Mouse (Mus musculus): ENCODE results near the gene Rhou. TPM values are rescaled to one million over a fixed set of nuclear protein-coding genes. Genes with fewer than 3 reads are reported as not detected.

Gene Rhou
- polyA plus RNA-seq, 1 experiment from 2014 or later, result 4.3 TPM

DNA sequence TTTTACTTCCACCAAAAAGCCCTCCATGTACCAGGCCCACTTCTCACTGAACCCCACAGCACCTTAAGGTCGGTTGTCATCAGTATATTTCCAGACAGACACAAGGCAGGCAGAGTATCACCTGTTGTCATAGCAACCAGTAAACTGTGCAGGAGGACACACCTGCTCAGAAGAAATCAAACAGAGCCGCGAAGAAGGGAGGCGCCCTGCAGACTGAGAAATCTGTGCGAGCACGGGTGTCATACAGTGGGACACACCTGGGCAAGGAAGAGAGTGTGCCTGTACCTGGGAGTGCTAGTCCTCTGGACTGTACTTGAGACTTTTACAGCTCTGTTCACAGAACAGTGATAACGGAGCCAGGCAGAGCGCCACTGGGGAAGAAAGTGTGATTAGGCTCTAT, 55.0 kb downstream of the Rhou start:
- Histone ChIP-seq H3K27me3 (ENCODE audit: insufficient read depth, low read length) (no peaks in the 10 kb centered on the region), H3K9me3 (replicated peaks; ENCODE audit: low read length) (no peaks in the 10 kb centered on the region), H3K4me2 (ENCODE audit: low read length) (no peak overlapping the region), H3K36me3 (ENCODE audit: insufficient read depth, low read length) (no peaks in the 10 kb centered on the region), H3K9ac (ENCODE audit: low read depth, low read length) (no peak overlapping the region), H3K4me3 (replicated peaks; ENCODE audit: low read depth, low read length) (no peak overlapping the region), H3K4me1 (replicated peaks; ENCODE audit: insufficient read depth, low read length) (no peaks in the 10 kb centered on the region), H3K27ac (no peak overlapping the region)
- no peak for ATAC-seq (replicated peaks; ENCODE audit: low FRiP score, low read depth)
- DNase-seq (ENCODE audit: low spot score), result no peak
- 57% methylated on average over 8 of the region's 8 CpGs for WGBS
- no peak for TF ChIP-seq CTCF (IDR thresholded peaks at IDR 0.05; ENCODE audit: low read depth)

GRCm38 (mm10) chr8:123710335-123710734, 56.6 kb downstream of the Rhou start:
- no peak for ATAC-seq (replicated peaks; ENCODE audit: low FRiP score, low read depth)
- H3K27ac ChIP-seq, result no peak overlapping the region
- no peaks in the 10 kb centered on the region for H3K27me3 ChIP-seq (ENCODE audit: insufficient read depth, low read length)
- no peak overlapping the region for H3K4me3 ChIP-seq (replicated peaks; ENCODE audit: low read depth, low read length)
- no peak for DNase-seq (ENCODE audit: low spot score)
- H3K4me2 ChIP-seq (ENCODE audit: low read length), result no peak overlapping the region
- no peak overlapping the region for H3K9ac ChIP-seq (ENCODE audit: low read depth, low read length)
- TF ChIP-seq CTCF (IDR thresholded peaks at IDR 0.05; ENCODE audit: low read depth), result no peak
- 93% methylated on average over 5 of the region's 5 CpGs for WGBS
- H3K4me1 ChIP-seq (replicated peaks; ENCODE audit: insufficient read depth, low read length), result no peaks in the 10 kb centered on the region
- no peaks in the 10 kb centered on the region for H3K9me3 ChIP-seq (replicated peaks; ENCODE audit: low read length)
- no peaks in the 10 kb centered on the region for H3K36me3 ChIP-seq (ENCODE audit: insufficient read depth, low read length)

Other genes starting within 250 kb of the Rhou start
- not detected in 2 replicates for gene Mc1r, start 246.8 kb upstream of the Rhou start, polyA plus RNA-seq (2015; fragmentation: Nextera tagmentation; extraction: Ambion mirVana)
- gene Tubb3, start 242.5 kb upstream of the Rhou start, polyA plus RNA-seq (2015; fragmentation: Nextera tagmentation; extraction: Ambion mirVana), result 0.23 and 0.75 TPM in 2 replicates
- gene Def8, start 230.4 kb upstream of the Rhou start, polyA plus RNA-seq (2015; fragmentation: Nextera tagmentation; extraction: Ambion mirVana), result 33.4 and 36.6 TPM in 2 replicates
- 40.3 and 48.0 TPM in 2 replicates for gene Afg3l1, start 176.0 kb upstream of the Rhou start, polyA plus RNA-seq (2015; fragmentation: Nextera tagmentation; extraction: Ambion mirVana)
- 2.4 and 3.3 TPM in 2 replicates for gene Dbndd1, start 138.5 kb upstream of the Rhou start, polyA plus RNA-seq (2015; fragmentation: Nextera tagmentation; extraction: Ambion mirVana)
- gene Gas8, start 135.1 kb upstream of the Rhou start, polyA plus RNA-seq (2015; fragmentation: Nextera tagmentation; extraction: Ambion mirVana), result 27.1 and 29.2 TPM in 2 replicates
- 58.2 and 62.3 TPM in 2 replicates for gene Rab4a, start 152.1 kb downstream of the Rhou start, polyA plus RNA-seq (2015; fragmentation: Nextera tagmentation; extraction: Ambion mirVana)
- gene Ccsap, start 206.3 kb downstream of the Rhou start, polyA plus RNA-seq (2015; fragmentation: Nextera tagmentation; extraction: Ambion mirVana), result 1.8 and 1.9 TPM in 2 replicates
- 1.8 and 2.4 TPM in 2 replicates for gene Acta1, start 240.8 kb downstream of the Rhou start, polyA plus RNA-seq (2015; fragmentation: Nextera tagmentation; extraction: Ambion mirVana)

Measured in kidney, postnatal 0 days (tissue).